Mouse (Mus musculus) ES-Bruce4 (cell line): ENCODE measurements around the gene Mid1.

Source experiments
- CTCF ChIP-seq: IDR thresholded peaks from one replicate; pipeline ENCODE4 v1.8.1; 2011; ENCODE audit warnings: low read depth, low read length
- POLR2A ChIP-seq: IDR thresholded peaks from one replicate; pipeline ENCODE4 v1.8.1; 2011; ENCODE audit warnings: low read length; ENCODE audit not compliant: insufficient read depth

DNA sequence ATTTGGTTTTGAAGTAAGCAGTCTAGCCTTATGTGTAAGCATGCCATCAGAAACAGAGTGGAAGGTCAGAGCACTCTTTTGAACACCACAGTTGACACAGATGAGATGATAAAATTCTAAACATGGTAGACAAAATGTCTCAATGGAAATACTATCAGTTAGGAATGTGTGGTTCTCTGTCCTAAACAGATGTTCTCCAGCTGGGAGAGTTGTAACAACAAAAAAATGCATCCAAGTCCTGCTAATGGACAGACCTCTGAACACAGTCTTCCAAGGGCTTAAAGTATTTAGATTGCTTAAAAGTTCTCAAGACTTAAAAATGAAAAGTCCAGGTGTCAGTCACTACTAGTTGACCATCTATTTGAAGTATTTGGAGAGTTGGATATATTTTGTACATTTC is 177.4 kb downstream of the Mid1 start:
- TF ChIP-seq CTCF (no peak), POLR2A (no peak)
